Mouse (Mus musculus) hindbrain, embryonic 15.5 days (tissue): ENCODE data around the gene Gcnt3. TPM values are rescaled to one million over a fixed set of nuclear protein-coding genes. Genes with fewer than 3 reads are reported as not detected.
"Not testable (repeated sequence)": the region's sequence is repeated elsewhere in the genome, so short reads cannot be mapped to it uniquely, and the experiment has no call there.

ENCODE experiments used
- ATAC-seq: fragments of 200-750 bp; cut with Nextera tagmentation; 2 replicates; pipeline ENCODE4 v1.8.0; 2017; ENCODE audit warnings: low read depth, moderate number of reproducible peaks, moderate TSS enrichment; ENCODE audit not compliant: low FRiP score
- H3K27ac ChIP-seq: fragments of 300-500 bp; sonication (generic); replicated peaks from 2 replicates; pipeline ENCODE4 v1.5.1; 2015; ENCODE audit warnings: mild to moderate bottlenecking, inconsistent platforms
- H3K27me3 ChIP-seq: fragments of 300-500 bp; sonication (generic); 2 replicates; pipeline ENCODE4 v1.6.1; 2015; ENCODE audit warnings: control low read depth, inconsistent platforms
- H3K36me3 ChIP-seq: fragments of 300-500 bp; sonication (generic); 2 replicates; pipeline ENCODE4 v1.6.1; 2015; ENCODE audit warnings: control low read depth, inconsistent platforms
- H3K4me1 ChIP-seq: fragments of 300-500 bp; sonication (generic); replicated peaks from 2 replicates; pipeline ENCODE4 v1.6.1; 2015; ENCODE audit warnings: control low read depth, inconsistent platforms
- H3K4me2 ChIP-seq: fragments of 300-500 bp; sonication (generic); 2 replicates; pipeline ENCODE4 v1.6.1; 2015; ENCODE audit warnings: moderate library complexity, mild to moderate bottlenecking, inconsistent platforms
- H3K4me3 ChIP-seq: fragments of 300-500 bp; sonication (generic); 2 replicates; pipeline ENCODE4 v1.5.1; 2015; ENCODE audit warnings: mild to moderate bottlenecking, inconsistent platforms
- H3K9ac ChIP-seq: fragments of 300-500 bp; sonication (generic); 2 replicates; pipeline ENCODE4 v1.6.1; 2015; ENCODE audit warnings: inconsistent platforms
- H3K9me3 ChIP-seq: fragments of 300-500 bp; sonication (generic); 2 replicates; pipeline ENCODE4 v1.6.1; 2016; ENCODE audit warnings: control low read depth, inconsistent platforms
- WGBS: fragments of 180-500 bp; shearing (Covaris S2); methylation state at CpG from one replicate; pipeline ENCODE4 v1.1.7; 2015; 5-methylcytosine and 5-hydroxymethylcytosine counted together
- polyA plus RNA-seq: library from polyadenylated mRNA; unstranded; fragments of >200 nt; fragmentation: Nextera tagmentation; extraction: Ambion mirVana; gene quantifications from 2 replicates; pipeline ENCODE4 v1.2.1, GENCODE M21; 2015

The Gcnt3 gene
- polyA plus RNA-seq, 1 experiment from 2014 or later, result not detected

DNA sequence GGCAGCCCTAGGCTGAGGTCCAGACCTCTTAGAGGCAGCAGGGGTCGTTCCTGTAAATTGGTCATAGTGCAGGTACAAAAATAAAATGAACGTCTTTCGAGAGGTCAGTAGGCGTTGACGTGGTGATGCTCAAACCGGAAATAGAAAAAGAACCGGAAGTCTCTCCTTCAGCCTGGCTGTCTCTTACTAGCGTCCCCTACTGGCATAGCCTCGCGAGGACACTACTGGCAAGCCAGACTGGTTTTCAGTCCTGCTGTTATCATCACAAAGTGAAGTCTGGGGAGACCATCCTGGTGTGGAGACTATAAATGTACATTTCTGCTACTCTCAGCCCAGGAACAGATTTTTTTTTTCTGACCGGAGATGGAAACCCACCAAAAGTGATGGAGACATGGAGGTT lies 2.7 kb upstream of the Gcnt3 start:
- ATAC-seq, result no peak
- no peaks in the 10 kb centered on the region for H3K4me1 ChIP-seq
- no peaks in the 10 kb centered on the region for H3K27me3 ChIP-seq
- no peak overlapping the region for H3K9ac ChIP-seq
- no peaks in the 10 kb centered on the region for H3K9me3 ChIP-seq
- no peak overlapping the region for H3K27ac ChIP-seq
- no peak overlapping the region for H3K4me2 ChIP-seq
- H3K4me3 ChIP-seq, result no peak overlapping the region
- no peaks in the 10 kb centered on the region for H3K36me3 ChIP-seq
- 89% methylated on average over 11 of the region's 11 CpGs for WGBS

DNA sequence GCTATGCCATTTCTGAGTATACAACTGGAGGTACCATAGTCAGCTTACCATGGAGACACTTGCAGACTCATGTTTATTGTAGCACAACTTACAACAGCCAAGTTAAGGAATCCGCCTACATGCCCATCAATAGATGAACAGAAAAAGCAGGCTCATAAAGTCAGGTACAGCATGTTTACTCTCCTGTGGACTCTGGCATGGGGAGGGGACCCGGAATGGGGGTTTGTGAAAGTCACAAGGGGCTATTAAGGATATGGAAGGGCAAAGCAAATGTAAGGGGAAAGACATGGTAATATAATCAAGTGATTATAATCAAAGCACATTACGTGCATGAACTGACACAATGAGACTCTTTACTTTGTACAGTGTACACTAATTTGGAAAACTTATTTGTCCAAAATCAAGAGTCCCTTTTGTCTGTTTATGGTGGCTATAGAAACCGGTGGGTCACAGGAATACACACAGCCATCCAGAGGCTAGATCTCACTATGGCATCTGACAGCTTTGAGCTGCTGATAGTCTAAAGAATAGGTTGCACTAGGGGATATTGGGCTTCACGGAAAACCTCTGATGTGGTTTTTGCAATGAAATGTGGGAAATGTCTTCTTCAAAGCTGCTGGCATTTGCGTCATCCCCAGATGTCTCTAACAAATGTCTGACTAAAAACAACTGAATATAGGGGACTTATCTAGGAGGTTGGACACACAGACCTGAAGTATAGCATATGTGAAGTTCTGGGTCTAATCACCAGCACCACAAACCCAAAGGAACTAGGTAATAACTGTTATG lies 1.9 kb upstream of the Gcnt3 start:
- H3K4me1 ChIP-seq, result no peaks in the 10 kb centered on the region
- WGBS, result 85% methylated on average over 6 of the region's 6 CpGs

DNA sequence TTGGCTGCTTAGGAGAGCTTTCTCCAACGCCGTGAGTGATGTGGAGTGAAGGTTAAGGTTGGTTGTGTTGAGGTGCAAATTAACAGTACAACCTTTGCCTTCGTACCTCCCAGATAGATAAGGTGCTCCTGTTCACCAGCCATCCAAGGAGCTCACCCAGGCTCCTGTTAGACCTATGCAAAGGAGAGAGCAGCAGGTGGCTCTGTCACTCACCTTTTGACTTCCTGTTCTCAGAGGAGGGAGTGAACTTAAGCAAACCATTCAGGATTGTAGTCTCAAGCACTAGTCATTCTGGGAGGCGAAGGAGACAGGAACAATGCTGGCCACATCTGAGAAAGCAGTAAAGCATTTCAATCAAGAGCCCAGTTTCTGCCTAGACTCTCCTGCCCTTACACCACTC lies 1.2 kb downstream of the Gcnt3 start:
- H3K4me3 ChIP-seq, result no peak overlapping the region
- 77% methylated on average over 4 of the region's 4 CpGs for WGBS
- no peaks in the 10 kb centered on the region for H3K36me3 ChIP-seq
- H3K27ac ChIP-seq, result no peak overlapping the region
- no peaks in the 10 kb centered on the region for H3K9me3 ChIP-seq
- H3K27me3 ChIP-seq, result no peaks in the 10 kb centered on the region
- H3K4me1 ChIP-seq, result no peaks in the 10 kb centered on the region
- ATAC-seq, result no peak
- H3K9ac ChIP-seq, result no peak overlapping the region
- H3K4me2 ChIP-seq, result no peak overlapping the region

More for the DNA sequence above, 1.9 kb upstream of the Gcnt3 start:
- no peak overlapping the region for H3K27ac ChIP-seq
- H3K9me3 ChIP-seq, result no peaks in the 10 kb centered on the region
- no peaks in the 10 kb centered on the region for H3K27me3 ChIP-seq
- no peak overlapping the region for H3K4me3 ChIP-seq
- no peak overlapping the region for H3K9ac ChIP-seq
- no peak overlapping the region for H3K4me2 ChIP-seq
- ATAC-seq, result no peak
- no peaks in the 10 kb centered on the region for H3K36me3 ChIP-seq

DNA sequence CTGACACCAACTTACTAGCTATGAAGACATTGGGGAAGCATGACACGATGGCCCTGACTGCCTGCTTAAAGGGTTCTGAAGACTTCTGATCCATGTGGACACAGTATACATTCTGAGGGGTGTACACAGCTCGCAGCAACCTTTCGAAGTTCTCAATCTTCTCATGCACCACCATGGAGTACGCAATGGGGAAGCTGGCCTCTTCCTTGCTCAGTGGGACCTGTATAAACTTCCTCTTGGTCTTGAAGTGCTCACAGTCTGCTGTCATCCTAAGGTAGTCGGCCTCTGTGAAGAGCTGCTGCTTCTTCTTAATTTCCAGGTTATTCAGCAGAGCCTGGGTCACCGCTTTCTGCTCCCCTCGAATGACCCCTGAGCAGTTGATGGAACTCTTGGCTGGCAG lies 3.2 kb downstream of the Gcnt3 start:
- Histone ChIP-seq H3K9me3 (no peaks in the 10 kb centered on the region), H3K27me3 (no peaks in the 10 kb centered on the region), H3K36me3 (no peaks in the 10 kb centered on the region), H3K4me2 (no peak overlapping the region), H3K4me1 (no peaks in the 10 kb centered on the region), H3K27ac (no peak overlapping the region), H3K9ac (no peak overlapping the region), H3K4me3 (no peak overlapping the region)
- WGBS, result 92% methylated on average over 7 of the region's 7 CpGs
- ATAC-seq, result no peak

DNA sequence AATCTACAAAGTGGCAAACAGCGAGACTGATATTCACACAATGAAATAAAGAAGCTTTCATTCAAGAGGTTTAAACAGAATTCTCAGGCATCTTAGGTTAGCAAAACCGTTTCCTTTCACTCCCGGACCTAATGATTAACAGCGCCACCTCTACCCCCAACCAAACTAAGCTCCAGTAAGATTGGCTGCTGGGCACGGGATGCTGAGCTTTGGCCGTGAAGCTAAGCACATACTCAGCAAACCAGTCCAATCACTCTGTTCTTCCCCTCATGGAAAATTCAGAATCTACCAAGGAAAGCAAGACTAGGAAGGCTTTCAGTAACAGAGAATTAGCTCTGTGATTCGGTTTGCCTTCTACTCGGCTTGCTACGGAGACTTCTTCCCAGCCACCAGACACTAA lies 4.8 kb downstream of the Gcnt3 start:
- no peaks in the 10 kb centered on the region for H3K9me3 ChIP-seq
- WGBS, result 71% methylated on average over 9 of the region's 9 CpGs
- no peak for ATAC-seq

DNA sequence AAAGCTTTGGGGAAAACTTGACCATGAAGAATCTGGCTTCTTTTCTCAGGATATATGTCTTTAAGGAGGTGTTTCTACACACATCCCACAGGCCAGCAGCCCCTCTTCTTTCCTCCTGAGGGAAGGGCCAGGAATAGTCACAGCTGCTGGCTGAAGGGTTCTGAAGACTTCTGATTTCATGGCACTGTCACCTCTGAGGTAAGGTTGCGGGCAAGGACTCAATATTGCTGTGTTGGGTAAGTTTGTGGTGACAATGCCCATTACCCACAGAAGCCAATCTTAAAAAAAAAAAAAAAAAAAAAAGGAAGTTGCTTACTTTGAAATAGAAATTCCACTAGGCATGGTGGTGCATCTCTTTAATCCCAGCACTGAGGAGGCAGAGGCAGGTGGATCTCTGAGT lies 5.7 kb downstream of the Gcnt3 start:
- no peak overlapping the region for H3K4me3 ChIP-seq
- no peak for ATAC-seq
- no peaks in the 10 kb centered on the region for H3K9me3 ChIP-seq
- H3K4me1 ChIP-seq, result no peaks in the 10 kb centered on the region
- H3K36me3 ChIP-seq, result no peaks in the 10 kb centered on the region
- H3K4me2 ChIP-seq, result no peak overlapping the region
- H3K27me3 ChIP-seq, result no peaks in the 10 kb centered on the region
- no peak overlapping the region for H3K9ac ChIP-seq
- no peak overlapping the region for H3K27ac ChIP-seq
- WGBS, result 91% methylated on average over 1 of the region's 1 CpGs

More for the DNA sequence above, 4.8 kb downstream of the Gcnt3 start:
- H3K27me3 ChIP-seq, result no peaks in the 10 kb centered on the region
- H3K4me1 ChIP-seq, result no peaks in the 10 kb centered on the region
- no peaks in the 10 kb centered on the region for H3K36me3 ChIP-seq
- H3K4me2 ChIP-seq, result no peak overlapping the region
- H3K27ac ChIP-seq, result no peak overlapping the region
- no peak overlapping the region for H3K9ac ChIP-seq
- H3K4me3 ChIP-seq, result no peak overlapping the region

DNA sequence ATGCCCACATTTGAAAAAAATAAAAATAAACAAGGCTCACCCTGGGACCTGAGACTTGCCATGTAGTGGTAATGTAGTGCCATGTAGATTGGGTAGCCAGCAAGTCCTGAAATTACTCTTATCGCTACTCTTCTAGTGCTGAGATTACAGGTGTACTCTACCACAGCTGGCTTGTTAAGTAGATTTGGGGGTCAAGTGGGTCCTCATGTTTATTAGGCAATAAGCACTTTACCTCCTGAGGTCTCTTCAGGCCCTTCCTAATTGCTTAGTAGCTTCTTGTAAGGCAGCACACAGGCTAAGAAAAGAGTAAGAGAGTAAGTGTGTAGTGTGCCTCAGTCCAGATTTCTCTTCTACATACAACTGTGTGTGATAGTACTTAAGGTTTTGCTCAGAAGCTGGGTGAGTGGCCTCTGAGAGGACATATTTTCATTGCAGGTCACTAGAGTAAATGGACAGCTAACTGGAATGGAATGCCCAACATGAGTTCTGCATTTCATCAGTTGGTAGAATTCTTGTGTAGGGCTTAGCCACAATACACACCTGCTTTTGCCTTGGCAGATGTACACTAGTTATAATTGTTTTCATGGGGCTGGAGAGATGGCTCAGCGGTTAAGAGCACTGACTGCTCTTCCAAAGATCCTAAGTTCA lies 12.4 kb downstream of the Gcnt3 start:
- H3K4me2 ChIP-seq, result no peak overlapping the region
- 95% methylated on average over 2 of the region's 2 CpGs for WGBS
- ATAC-seq, result no peak

DNA sequence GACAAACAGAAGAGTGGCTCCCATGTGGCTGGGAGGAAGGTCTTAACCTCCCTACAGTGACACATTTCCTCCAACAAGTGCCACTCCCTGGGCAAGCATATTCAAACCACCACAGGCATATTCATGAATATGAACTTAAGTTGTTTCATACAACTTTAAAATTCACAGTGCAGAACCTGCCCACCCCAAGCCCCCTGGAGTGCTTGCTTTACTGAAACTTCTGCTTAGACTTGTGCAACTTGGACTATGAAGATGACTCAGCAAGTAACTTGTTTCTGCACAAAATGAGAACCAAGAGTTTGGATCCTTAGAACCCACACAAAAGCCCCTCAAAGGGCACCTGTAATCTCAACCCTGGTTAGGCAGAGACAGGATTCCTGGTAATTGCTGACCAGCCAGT lies 13.2 kb downstream of the Gcnt3 start:
- no peaks in the 10 kb centered on the region for H3K9me3 ChIP-seq
- ATAC-seq, result no peak

More for the DNA sequence above, 12.4 kb downstream of the Gcnt3 start:
- Histone ChIP-seq H3K27me3 (no peaks in the 10 kb centered on the region), H3K36me3 (no peaks in the 10 kb centered on the region), H3K9me3 (no peaks in the 10 kb centered on the region), H3K27ac (no peak overlapping the region), H3K9ac (no peak overlapping the region), H3K4me3 (no peak overlapping the region), H3K4me1 (no peaks in the 10 kb centered on the region)

DNA sequence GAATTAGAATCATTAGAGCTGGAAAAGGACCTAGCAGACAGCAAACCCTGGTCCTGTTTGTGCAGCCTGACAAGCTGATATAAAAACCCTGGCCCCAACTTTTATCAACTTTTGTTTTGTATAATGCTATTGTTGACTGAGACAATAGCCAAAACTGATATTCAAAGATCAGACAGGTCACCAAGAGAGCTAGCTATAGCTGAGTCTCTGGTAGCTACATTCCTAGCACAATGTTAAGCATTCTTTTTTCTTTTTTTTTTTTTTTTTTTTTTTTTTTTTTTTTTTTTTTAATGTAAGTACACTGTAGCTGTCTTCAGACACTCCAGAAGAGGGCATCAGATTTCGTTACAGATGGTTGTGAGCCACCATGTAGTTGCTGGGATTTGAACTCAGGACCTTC lies 14.3 kb downstream of the Gcnt3 start:
- H3K4me3 ChIP-seq, H3K27me3 ChIP-seq, H3K9ac ChIP-seq, H3K4me1 ChIP-seq, ATAC-seq, H3K27ac ChIP-seq, H3K36me3 ChIP-seq, H3K4me2 ChIP-seq, H3K9me3 ChIP-seq: not testable (repeated sequence)
- 73% methylated on average over 1 of the region's 1 CpGs for WGBS

More for the DNA sequence above, 13.2 kb downstream of the Gcnt3 start:
- Histone ChIP-seq H3K27ac (no peak overlapping the region), H3K4me3 (no peak overlapping the region), H3K36me3 (0 out of 2 replicates have a peak, but pooled peaks cover 3% of the 10 kb centered on the region), H3K9ac (no peak overlapping the region), H3K4me1 (no peaks in the 10 kb centered on the region), H3K27me3 (no peaks in the 10 kb centered on the region), H3K4me2 (no peak overlapping the region)

DNA sequence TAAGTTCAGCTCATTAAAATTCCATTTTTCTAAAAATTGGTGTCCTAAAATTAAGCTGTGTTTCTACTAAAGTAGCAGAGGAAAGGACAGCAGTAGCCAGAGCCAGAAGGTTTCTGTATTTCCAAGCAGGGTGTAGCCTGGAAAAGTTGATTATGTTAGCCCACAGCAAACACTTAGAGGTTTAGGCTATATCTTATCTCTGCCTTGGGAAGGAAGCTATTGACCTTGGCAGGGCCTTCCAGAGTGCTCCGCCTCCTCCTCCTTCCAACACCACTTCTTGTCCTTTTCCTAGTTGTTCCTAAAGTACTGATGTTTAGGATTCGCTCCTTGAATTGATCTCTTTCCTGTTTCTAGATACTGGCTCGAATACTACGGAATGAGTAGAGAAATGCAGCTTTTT lies 15.8 kb downstream of the Gcnt3 start:
- H3K27me3 ChIP-seq, result no peaks in the 10 kb centered on the region
- ATAC-seq, result no peak
- H3K4me3 ChIP-seq, result no peak overlapping the region
- no peaks in the 10 kb centered on the region for H3K9me3 ChIP-seq
- H3K4me2 ChIP-seq, result no peak overlapping the region
- 94% methylated on average over 4 of the region's 4 CpGs for WGBS
- H3K9ac ChIP-seq, result no peak overlapping the region
- H3K4me1 ChIP-seq, result no peaks in the 10 kb centered on the region
- no peak overlapping the region for H3K27ac ChIP-seq
- H3K36me3 ChIP-seq, result peaks cover 5% of the 10 kb centered on the region; the same call in 1 of the 2 replicates

DNA sequence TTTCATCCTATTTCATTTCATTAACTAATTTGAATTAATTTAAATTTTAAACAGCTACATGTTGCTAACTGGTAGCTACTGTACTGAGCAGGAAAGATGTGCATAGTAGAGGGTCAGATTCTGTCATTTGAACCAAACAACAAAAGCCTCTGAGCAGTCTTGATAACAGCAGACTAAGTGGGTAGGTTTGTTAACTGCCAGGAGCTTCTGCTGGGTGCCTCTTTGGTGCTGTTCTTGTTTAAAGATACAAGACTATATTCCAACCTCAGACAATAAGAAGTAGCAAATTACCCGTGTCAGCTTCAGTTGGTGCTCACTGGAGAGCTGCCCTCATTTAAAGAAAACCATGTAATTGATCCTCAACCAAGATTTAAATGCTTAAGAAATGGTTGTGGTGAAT lies 16.3 kb downstream of the Gcnt3 start:
- Histone ChIP-seq H3K4me3 (no peak overlapping the region), H3K27ac (no peak overlapping the region), H3K4me1 (no peaks in the 10 kb centered on the region), H3K36me3 (peaks cover 6% of the 10 kb centered on the region; the same call in 1 of the 2 replicates), H3K4me2 (no peak overlapping the region), H3K27me3 (no peaks in the 10 kb centered on the region), H3K9ac (no peak overlapping the region), H3K9me3 (no peaks in the 10 kb centered on the region)
- no peak for ATAC-seq
- WGBS, result 77% methylated on average over 1 of the region's 1 CpGs

DNA sequence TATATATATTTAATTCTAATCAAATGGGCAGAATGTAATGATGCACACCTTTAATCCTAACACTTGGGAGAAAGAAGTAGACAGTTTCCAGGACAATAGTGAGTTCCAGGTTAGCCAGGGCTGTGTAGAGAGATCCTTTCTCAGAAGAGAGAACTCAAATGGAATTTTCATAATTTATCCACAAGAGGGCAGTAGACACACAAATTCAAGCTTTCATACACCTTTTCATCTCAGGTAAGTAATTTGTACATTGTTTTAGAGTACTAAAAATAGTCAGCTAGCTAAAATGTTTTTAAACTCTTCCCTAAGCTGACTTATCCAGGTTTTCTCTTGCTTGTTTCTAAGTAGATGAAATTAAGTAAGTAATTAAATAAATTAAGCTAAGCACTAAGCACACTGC lies 19.0 kb downstream of the Gcnt3 start:
- Histone ChIP-seq H3K4me2 (no peak overlapping the region), H3K36me3 (peaks cover 6% of the 10 kb centered on the region; the same call in 1 of the 2 replicates), H3K4me3 (no peak overlapping the region), H3K9me3 (no peaks in the 10 kb centered on the region), H3K27ac (no peak overlapping the region), H3K9ac (no peak overlapping the region), H3K4me1 (peaks cover 8% of the 10 kb centered on the region), H3K27me3 (no peaks in the 10 kb centered on the region)
- ATAC-seq, result no peak
